Mouse (Mus musculus): ENCODE results near the gene Rab25. TPM values are rescaled to one million over a fixed set of nuclear protein-coding genes. Genes with fewer than 3 reads are reported as not detected.

Rab25 gene
- total RNA-seq, 2 experiments from 2014 or later: not detected

DNA sequence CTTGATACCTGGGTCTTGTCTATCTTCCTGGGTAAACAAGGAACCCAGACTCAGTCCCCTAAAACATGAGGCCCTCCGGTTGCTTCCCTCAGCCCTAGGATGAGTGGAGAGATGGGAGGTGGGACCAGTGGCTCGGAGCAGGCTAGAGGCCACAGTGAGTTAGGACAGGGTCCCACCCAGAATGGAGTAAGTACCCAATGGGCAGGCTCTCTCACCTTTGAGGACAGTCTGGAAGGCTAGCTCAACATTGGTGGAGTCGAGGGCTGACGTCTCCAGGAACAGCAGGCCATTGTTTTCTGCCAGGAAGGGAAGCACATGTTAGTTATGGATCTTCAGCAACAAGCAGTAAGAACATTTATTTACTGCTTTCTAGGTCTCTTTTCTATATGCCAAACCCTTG is 5.6 kb downstream of the Rab25 start:
- DNase-seq (ENCODE audit: low spot score in 2 of 2): no peak

- DNase-seq (ENCODE audit: low spot score in 2 of 2): no peak
Measured at GRCm38 (mm10) chr3:88541622-88542401, 6.3 kb downstream of the Rab25 start.

DNA sequence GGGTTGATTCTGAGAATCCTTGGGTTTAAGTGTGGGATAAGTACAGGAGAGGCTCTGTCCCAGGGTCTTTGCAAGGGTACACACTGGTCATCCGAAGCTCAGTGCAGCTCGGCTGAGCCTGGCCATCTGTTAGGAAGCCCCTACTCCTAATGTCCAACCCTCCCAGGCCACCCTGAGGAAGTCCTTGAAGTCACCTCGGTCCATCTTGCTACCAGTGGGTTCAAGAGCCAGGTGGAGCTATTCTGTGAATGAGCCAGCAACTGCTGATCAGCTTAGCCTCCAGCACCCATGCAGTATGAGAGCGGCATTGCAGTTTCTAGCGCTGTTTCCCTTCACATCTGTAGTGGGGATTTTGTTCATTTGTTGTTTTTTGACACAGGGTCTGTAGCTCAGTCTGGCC is 8.0 kb downstream of the Rab25 start:
- DNase-seq (ENCODE audit: low spot score in 2 of 2): no peak

GRCm38 (mm10) chr3:88539397-88539796 is 8.7 kb downstream of the Rab25 start:
- no peak for DNase-seq (ENCODE audit: low spot score in 2 of 2)

GRCm38 (mm10) chr3:88538271-88539145 is 9.6 kb downstream of the Rab25 start:
- DNase-seq (ENCODE audit: low spot score in 2 of 2): no peak

DNA sequence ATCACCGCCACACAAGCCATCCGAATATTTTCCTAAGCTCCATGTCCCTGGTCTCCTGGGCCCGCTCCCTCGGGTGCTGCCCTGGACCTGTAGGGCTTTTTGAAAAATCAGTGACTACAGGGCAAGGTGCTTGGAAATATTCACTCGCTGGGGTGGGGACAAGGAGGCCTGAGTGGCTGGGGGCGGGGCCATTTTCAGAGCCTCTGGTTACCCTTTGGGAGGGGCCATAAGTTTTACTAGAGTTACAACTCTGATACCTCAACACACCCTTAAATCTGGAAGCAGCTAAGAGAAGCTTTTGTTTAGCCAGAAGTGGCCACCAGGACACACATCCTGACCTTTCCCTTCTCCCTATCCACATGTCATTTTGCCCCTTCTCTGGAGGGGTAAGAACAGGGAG is 11.0 kb downstream of the Rab25 start:
- DNase-seq (ENCODE audit: low spot score in 2 of 2): no peak

- peak; percentile 64 to 70 for DNase-seq (ENCODE audit: low spot score in 2 of 2)
Measured at GRCm38 (mm10) chr3:88536103-88536930, 11.8 kb downstream of the Rab25 start.

DNA sequence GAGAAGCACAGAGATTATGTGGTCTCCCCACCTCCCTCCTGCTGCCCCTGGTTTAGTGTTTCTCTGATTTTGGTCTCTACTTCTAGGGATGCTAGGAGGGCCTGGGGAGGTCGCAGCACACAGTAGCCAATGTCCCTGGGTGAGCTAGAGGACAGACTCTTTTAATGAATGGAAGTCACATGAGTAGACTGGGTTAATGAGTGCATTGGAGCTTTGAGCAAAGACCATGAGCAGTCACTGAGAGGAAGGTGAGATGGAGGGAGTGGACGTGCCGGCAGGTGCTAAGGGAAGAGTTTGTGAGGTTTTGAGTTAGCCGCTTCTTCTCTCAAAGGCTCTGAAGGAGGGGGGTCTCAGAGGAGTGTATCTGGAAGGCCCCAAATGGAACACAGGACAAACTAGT is 12.6 kb downstream of the Rab25 start:
- DNase-seq (ENCODE audit: low spot score in 2 of 2): no peak

- no peak for DNase-seq (ENCODE audit: low spot score in 2 of 2)
Measured at GRCm38 (mm10) chr3:88535005-88535404, 13.1 kb downstream of the Rab25 start.

DNA sequence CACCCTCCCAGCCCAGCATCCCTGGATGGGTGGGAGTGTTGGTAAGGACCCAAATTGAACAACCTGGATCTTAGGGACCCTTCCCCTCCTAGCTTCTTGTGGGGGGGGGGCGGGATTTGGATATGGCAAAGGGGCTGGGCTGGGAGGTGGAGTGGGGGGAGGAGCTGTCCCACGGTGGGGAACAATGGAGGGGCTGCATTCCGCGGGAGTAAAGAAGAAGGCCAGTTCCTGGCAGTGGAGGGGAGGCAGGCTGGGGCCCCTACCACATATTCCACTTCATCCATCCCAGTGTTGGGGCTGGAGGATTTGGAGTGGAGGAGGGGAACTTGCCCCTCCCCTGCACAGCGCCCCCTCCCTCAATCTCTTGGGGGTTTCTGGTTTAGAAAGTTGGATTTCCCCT is 14.4 kb downstream of the Rab25 start:
- DNase-seq (ENCODE audit: low spot score in 2 of 2): no peak

GRCm38 (mm10) chr3:88532689-88533511 is 15.2 kb downstream of the Rab25 start:
- no peak for DNase-seq (ENCODE audit: low spot score in 2 of 2)

DNA sequence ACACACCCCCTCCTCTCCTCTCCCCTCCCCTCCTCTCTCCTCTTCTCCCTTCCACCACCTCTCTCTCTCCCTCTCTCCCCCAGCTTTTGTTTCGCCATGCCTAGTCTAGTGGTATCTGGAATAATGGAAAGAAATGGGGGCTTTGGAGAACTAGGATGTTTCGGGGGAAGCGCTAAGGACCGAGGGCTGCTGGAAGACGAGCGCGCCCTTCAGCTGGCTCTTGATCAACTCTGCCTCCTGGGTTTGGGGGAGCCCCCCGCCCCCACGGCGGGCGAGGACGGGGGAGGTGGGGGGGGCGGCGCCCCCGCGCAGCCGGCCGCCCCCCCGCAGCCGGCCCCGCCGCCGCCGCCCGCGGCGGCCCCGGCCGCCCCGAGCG is 15.8 kb downstream of the Rab25 start, which contains the start of gene Mex3a:
TSS of gene Mex3a (plus strand) at position 97 of the 376 bp plus-strand sequence.
- DNase-seq (ENCODE audit: low spot score in 2 of 2): no peak

DNA sequence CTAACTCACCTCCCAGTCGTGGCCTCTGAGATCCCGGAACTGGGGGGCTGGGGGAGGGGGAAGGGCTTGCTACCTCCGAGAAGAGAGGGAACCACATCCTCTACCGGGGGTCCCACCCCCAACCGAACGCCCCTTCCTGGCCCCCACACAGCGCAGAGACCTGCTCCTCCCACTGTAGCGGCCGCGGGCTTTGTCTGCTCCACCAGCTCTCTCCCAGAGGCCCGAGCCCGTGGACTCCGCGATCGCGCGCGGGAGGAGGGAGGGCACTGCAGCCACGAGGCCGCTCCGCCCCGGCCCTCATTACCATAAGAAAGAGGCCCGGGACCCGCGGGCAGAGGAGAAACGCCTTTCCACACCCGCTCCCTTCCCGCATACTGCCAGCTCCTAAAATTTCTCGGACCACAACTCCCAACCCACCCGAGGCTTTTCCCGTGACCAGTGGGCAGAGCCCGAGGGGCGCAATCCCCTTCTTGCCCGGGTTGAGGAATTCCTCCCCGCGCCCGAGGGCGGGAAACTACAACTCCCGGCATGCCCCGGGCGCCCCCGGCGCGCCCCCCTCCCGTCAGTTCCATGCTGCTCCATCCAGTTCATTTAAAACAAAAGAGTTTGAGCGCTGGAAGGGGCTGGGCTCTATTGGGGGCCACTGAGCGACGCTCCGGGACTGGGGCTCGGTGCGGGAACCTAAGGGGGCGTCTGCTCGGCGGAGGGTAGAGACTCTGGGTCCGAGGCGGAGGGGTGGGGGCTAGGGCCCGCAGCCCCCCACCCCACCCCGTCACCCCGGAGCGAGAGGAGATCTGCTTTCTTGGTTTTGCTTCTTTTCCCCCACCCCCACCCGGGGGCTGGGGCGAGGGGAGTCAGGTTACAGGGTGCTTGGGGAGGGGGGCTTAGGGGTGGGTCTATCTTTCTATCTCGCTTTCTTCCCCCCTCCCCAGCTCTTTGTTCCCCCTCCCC is 16.5 kb downstream of the Rab25 start:
- peak; percentile 80 to 88 for DNase-seq (ENCODE audit: low spot score in 2 of 2)

- no peak for DNase-seq (ENCODE audit: low spot score in 2 of 2)
Measured at GRCm38 (mm10) chr3:88530082-88530864, 17.8 kb downstream of the Rab25 start.

DNA sequence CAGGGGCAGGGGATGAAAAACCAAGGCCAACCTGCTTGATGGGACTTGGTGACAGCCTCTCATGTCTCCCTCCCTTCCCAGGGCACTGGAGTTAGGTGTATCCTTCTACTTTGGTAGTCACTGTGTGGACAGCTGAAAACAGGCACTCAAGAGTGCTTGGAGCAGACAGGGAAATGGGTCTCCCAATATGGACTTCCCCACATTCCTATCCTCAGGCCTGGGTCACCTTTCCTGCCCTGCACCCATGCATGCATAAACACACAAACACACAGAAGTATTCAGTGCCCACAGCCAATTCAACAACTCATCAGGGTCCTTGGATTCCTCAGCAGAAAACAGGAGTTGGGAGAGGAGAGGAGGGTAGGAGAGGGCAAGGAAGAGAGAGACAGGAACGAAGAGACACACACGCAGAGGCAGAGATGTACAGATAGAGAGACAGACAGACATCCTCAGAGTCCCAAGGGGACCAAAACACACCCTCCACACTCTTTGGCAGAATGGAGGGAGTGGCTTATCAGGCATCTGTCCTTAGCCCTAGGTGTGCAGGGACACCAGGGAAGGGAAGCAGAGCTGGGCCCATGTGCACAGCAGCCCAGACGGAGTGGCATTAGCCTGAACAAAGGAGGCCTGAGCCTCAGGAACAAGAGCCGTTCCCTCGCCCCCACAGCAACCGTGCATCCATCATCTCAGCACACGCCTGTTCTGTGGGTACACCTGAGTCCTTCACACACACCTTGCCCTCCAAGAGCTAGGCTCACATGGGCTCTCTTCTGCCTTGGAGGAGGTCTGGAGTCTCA is 18.7 kb downstream of the Rab25 start:
- no peak for DNase-seq (ENCODE audit: low spot score in 2 of 2)

DNA sequence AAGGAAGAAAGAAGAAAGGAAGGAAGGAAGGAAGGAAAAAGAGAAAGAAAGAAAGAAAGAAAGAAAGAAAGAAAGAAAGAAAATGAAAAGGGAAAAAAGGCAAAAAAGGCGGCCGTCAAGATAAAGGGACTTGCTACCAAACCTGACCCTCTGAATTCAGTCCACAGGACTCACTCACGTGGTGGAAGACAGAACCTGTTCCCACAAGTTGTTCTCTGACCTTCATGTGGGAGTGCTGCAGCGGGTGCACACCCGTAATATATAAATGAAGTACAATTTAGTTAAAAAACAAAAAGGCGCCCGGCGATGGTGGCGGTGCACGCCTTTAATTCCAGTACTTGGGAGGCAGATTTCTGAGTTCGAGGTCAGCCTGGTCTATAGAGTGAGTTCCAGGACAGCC is 19.5 kb downstream of the Rab25 start:
- DNase-seq (ENCODE audit: low spot score in 2 of 2): no peak

- no peak for DNase-seq (ENCODE audit: low spot score in 2 of 2)
Measured at GRCm38 (mm10) chr3:88527565-88527964, 20.5 kb downstream of the Rab25 start.
